Mouse (Mus musculus) heart, embryonic 16.5 days (tissue): Measurements from ENCODE around the gene Gpr146. TPM values are rescaled to one million over a fixed set of nuclear protein-coding genes. Genes with fewer than 3 reads are reported as not detected.

ENCODE experiments used
- ATAC-seq: fragments of 200-750 bp; cut with Nextera tagmentation; replicated peaks from 2 replicates; pipeline ENCODE4 v1.8.0; 2017; ENCODE audit warnings: moderate number of reproducible peaks; ENCODE audit not compliant: insufficient read depth, low FRiP score; ENCODE audit errors: extremely low read depth
- H3K27ac ChIP-seq: fragments of 300-500 bp; sonication (generic); 2 replicates; pipeline ENCODE4 v1.5.1; 2014; ENCODE audit warnings: mild to moderate bottlenecking, low read length, control low read depth, moderate library complexity
- H3K27me3 ChIP-seq: fragments of 300-500 bp; sonication (generic); 2 replicates; pipeline ENCODE4 v1.6.1; 2014; ENCODE audit warnings: low read length, mixed read lengths; ENCODE audit not compliant: control insufficient read depth, insufficient read depth
- H3K36me3 ChIP-seq: fragments of 300-500 bp; sonication (generic); 2 replicates; pipeline ENCODE4 v1.6.1; 2014; ENCODE audit not compliant: control insufficient read depth, insufficient read depth
- H3K4me1 ChIP-seq: fragments of 300-500 bp; sonication (generic); 2 replicates; pipeline ENCODE4 v1.6.1; 2014; ENCODE audit warnings: low read length, mixed read lengths; ENCODE audit not compliant: control insufficient read depth, insufficient read depth
- H3K4me2 ChIP-seq: fragments of 300-500 bp; sonication (generic); 2 replicates; pipeline ENCODE4 v1.6.1; 2014; ENCODE audit warnings: low read depth, mild to moderate bottlenecking, control low read depth, low read length
- H3K4me3 ChIP-seq: fragments of 300-500 bp; sonication (generic); 2 replicates; pipeline ENCODE4 v1.5.1; 2014; ENCODE audit warnings: mild to moderate bottlenecking, control low read depth, low read length
- H3K9ac ChIP-seq: fragments of 300-500 bp; sonication (generic); 2 replicates; pipeline ENCODE4 v1.6.1; 2014; ENCODE audit warnings: low read length, control low read depth
- H3K9me3 ChIP-seq: fragments of 300-500 bp; sonication (generic); replicated peaks from 2 replicates; pipeline ENCODE4 v1.6.1; 2016; ENCODE audit warnings: low read length; ENCODE audit not compliant: control insufficient read depth
- WGBS: fragments of 180-500 bp; shearing (Covaris S2); extraction: QIAGEN DNeasy Blood & Tissue Kit; methylation state at CpG from one replicate; pipeline ENCODE4 v1.1.7; 2014; 5-methylcytosine and 5-hydroxymethylcytosine counted together
- polyA plus RNA-seq: library from polyadenylated mRNA; unstranded; fragments of >200 nt; fragmentation: Nextera tagmentation; extraction: Ambion mirVana; gene quantifications from 2 replicates; pipeline ENCODE4 v1.2.1, GENCODE M21; 2015

The Gpr146 gene
- polyA plus RNA-seq, 1 experiment from 2014 or later = 17.1 TPM

DNA sequence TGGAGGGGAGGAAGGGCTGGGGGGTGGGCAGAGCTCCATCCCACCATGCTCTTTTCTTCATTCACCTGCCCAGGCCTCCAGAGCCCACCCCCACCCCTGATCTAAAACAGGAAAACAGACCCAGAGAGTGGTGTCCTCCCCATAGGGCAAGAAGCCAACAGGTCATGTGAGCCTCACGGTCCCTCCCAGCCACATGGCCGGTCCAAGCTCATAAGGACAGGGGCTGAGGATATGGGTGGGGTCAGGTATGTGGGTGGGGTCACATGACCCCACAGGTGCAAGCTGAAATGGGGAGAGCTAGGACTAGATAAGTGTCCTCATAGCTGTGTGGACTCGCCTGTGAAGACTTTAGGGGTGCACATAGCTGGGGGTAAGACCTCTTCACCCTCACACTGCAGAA lies 39.1 kb upstream of the Gpr146 start:
- WGBS = 52% methylated on average over 3 of the region's 3 CpGs
- Histone ChIP-seq H3K27ac (peak overlapping the region; percentile 79), H3K36me3 (peaks cover 34% of the 10 kb centered on the region), H3K4me1 (peaks cover 22% of the 10 kb centered on the region), H3K9me3 (no peaks in the 10 kb centered on the region), H3K9ac (peak overlapping the region; percentile 38; the same call in 1 of the 2 replicates), H3K4me3 (no peak overlapping the region), H3K27me3 (no peaks in the 10 kb centered on the region), H3K4me2 (0 out of 2 replicates have a peak overlapping the region, but pooled peaks have one; percentile 6)
- ATAC-seq = peak; percentile 38; the same call in 1 of the 2 replicates

DNA sequence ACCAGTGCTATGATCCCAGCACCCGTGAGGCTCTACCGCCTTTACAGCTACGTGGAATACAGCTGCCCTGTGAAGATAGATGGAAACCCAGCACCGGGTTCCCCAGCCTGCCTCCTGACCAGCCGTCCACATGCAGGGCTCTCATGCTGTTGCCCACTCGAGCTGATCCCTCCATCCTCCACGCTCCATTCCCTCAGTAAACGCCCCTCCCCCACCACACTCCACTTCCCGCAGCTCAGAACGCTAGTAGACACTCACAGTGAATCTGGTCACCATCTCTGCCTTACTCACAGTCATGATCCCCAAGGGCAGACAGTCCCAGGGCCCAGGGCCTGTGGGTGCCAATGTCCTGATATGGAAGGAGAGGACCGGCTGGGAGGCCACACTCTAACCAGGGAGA lies 38.6 kb upstream of the Gpr146 start:
- no peak overlapping the region for H3K4me3 ChIP-seq
- WGBS = 74% methylated on average over 11 of the region's 11 CpGs
- no peak overlapping the region for H3K27ac ChIP-seq
- H3K4me2 ChIP-seq = no peak overlapping the region
- no peak overlapping the region; the same call in 1 of the 2 replicates for H3K9ac ChIP-seq
- H3K27me3 ChIP-seq = no peaks in the 10 kb centered on the region
- H3K9me3 ChIP-seq = no peaks in the 10 kb centered on the region
- peaks cover 27% of the 10 kb centered on the region for H3K4me1 ChIP-seq
- ATAC-seq = no peak
- H3K36me3 ChIP-seq = peaks cover 34% of the 10 kb centered on the region

DNA sequence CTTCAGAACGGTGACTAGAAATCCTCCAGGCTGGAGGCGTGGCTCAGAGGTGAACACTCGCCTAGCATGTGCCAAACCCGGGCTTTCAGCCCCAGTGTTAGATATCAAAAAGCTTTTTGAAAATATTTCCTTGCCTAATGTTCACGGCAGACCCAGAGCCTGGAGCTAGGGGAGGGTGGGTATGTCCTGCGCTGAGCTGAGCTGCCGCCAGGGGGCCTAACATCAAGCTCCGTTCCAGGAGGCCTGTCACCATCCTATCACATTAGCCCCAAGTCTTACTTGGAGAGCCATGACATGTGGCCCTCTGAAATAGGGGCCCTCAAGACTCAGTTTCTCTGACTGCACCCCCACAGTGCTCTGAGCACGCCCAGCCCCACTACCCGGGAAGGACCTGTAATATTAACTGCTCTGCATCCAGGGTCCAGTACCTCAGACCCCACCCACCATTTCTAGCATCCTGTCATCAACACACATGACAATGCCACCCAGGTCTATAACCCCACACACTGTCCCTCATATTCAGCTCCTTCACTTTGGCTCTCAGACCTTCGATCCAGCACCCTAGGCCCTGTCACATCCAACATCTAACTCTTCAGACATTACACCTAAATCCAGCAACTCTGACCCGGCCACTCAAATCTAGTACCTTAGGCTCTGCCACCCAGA lies 33.3 kb upstream of the Gpr146 start:
- Histone ChIP-seq H3K27me3 (no peaks in the 10 kb centered on the region), H3K9me3 (no peaks in the 10 kb centered on the region), H3K9ac (peak overlapping the region; percentile 82), H3K36me3 (peaks cover 26% of the 10 kb centered on the region), H3K4me3 (peak overlapping the region; percentile 65), H3K27ac (peak overlapping the region; percentile 74), H3K4me2 (peak overlapping the region; percentile 89), H3K4me1 (peaks cover 22% of the 10 kb centered on the region)
- ATAC-seq = peak; percentile 49
- 6% methylated on average over 12 of the region's 12 CpGs for WGBS

DNA sequence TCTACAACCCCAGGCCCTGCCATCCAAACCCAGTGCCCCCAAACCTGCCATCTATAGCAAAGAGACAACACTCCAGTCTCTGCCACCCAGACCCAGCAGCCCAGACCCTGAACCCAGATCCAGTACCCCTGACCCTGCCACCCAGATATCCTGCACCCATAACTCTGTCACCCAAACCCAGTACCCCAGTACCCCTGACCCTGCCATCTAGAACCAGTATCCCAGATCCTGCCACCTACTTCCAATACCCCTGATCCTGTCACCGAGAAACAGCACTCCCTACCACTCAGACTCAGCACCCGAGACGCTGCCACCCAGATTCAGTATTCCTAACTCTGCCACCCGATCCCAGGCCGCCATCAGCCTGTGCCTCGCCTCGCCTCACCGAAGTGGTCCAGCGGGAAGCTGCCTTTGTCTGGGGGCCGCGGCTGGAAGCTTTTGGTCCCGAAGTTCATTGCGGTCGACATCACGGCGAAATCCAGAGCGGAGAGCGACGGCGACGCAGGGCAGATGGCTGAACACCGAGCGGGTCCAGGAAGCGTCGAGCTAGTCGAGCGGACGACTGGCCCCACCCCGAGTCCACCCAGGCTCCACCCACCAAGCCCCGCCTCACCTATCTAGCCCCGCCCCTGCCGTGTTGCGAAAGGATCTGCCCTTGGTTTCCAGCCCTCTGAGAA lies 32.7 kb upstream of the Gpr146 start:
- H3K4me1 ChIP-seq = peaks cover 20% of the 10 kb centered on the region
- peak overlapping the region; percentile 65 for H3K4me3 ChIP-seq
- H3K9me3 ChIP-seq = no peaks in the 10 kb centered on the region
- H3K27ac ChIP-seq = peak overlapping the region; percentile 62
- peak overlapping the region; percentile 82 for H3K9ac ChIP-seq
- peak overlapping the region; percentile 89 for H3K4me2 ChIP-seq
- under 1% methylated on average over 33 of the region's 33 CpGs for WGBS
- peak; percentile 91 for ATAC-seq
- peaks cover 21% of the 10 kb centered on the region for H3K36me3 ChIP-seq
- no peaks in the 10 kb centered on the region for H3K27me3 ChIP-seq

- peaks cover 20% of the 10 kb centered on the region for H3K36me3 ChIP-seq
- no peak for ATAC-seq
- peak overlapping the region; percentile 89 for H3K4me2 ChIP-seq
- WGBS = 9% methylated on average over 5 of the region's 5 CpGs
- no peaks in the 10 kb centered on the region for H3K27me3 ChIP-seq
- H3K4me1 ChIP-seq = peaks cover 18% of the 10 kb centered on the region
- peak overlapping the region; percentile 65 for H3K4me3 ChIP-seq
- H3K9ac ChIP-seq = peak overlapping the region; percentile 62
- peak overlapping the region; percentile 52; the same call in 1 of the 2 replicates for H3K27ac ChIP-seq
- no peaks in the 10 kb centered on the region for H3K9me3 ChIP-seq
Measured at GRCm38 (mm10) chr5:139345364-139345714, 32.2 kb upstream of the Gpr146 start.

DNA sequence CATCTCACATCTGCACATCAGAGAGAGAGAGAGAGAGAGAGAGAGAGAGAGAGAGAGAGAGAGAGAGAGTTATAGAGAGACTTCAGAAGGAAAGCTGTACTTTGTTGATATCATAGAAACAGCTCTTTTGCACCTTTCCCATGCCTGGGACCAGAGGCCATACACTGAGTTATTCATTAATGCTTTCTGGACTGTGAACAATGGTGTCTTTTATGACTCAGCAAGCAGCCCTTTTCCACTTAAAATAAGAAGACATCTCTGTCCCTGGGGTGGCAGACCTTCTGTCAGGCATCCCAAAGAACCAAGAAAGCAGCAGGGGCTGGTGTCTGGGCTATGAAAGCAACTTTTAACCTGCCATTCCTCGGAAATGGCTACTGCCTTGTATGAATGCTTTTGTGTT lies 30.3 kb upstream of the Gpr146 start:
- Histone ChIP-seq H3K27ac (no peak overlapping the region), H3K27me3 (no peaks in the 10 kb centered on the region; the same call in 1 of the 2 replicates), H3K4me2 (no peak overlapping the region), H3K36me3 (peaks cover 5% of the 10 kb centered on the region), H3K4me1 (peaks cover 23% of the 10 kb centered on the region), H3K9ac (no peak overlapping the region), H3K9me3 (no peaks in the 10 kb centered on the region), H3K4me3 (no peak overlapping the region)
- no peak for ATAC-seq
- 50% methylated on average over 1 of the region's 1 CpGs for WGBS

- no peaks in the 10 kb centered on the region for H3K36me3 ChIP-seq
- no peak overlapping the region for H3K4me3 ChIP-seq
- no peak overlapping the region for H3K9ac ChIP-seq
- no peak overlapping the region for H3K27ac ChIP-seq
- H3K4me1 ChIP-seq = peaks cover 9% of the 10 kb centered on the region
- no peaks in the 10 kb centered on the region for H3K9me3 ChIP-seq
- H3K27me3 ChIP-seq = no peaks in the 10 kb centered on the region; the same call in 1 of the 2 replicates
- H3K4me2 ChIP-seq = no peak overlapping the region
- 66% methylated on average over 6 of the region's 6 CpGs for WGBS
- no peak for ATAC-seq
Measured at GRCm38 (mm10) chr5:139349713-139350112, 27.8 kb upstream of the Gpr146 start.

GRCm38 (mm10) chr5:139351134-139351533 lies 26.4 kb upstream of the Gpr146 start, which contains the start of gene Cox19:
Gene Cox19 (minus strand): TSS chr5:139351418.
- no peaks in the 10 kb centered on the region; the same call in 1 of the 2 replicates for H3K27me3 ChIP-seq
- H3K9me3 ChIP-seq = no peaks in the 10 kb centered on the region
- no peak for ATAC-seq
- 43% methylated on average over 5 of the region's 5 CpGs for WGBS
- H3K4me2 ChIP-seq = no peak within 1 kb of the TSS; the same call in 1 of the 2 replicates
- H3K27ac ChIP-seq = peak within 1 kb of the TSS; percentile 25; the same call in 1 of the 2 replicates
- peak within 1 kb of the TSS; percentile 23; the same call in 1 of the 2 replicates for H3K9ac ChIP-seq
- H3K4me1 ChIP-seq = peaks cover 6% of the 10 kb centered on the region; the same call in 1 of the 2 replicates
- H3K4me3 ChIP-seq = no peak within 1 kb of the TSS
- no peaks in the 10 kb centered on the region for H3K36me3 ChIP-seq

DNA sequence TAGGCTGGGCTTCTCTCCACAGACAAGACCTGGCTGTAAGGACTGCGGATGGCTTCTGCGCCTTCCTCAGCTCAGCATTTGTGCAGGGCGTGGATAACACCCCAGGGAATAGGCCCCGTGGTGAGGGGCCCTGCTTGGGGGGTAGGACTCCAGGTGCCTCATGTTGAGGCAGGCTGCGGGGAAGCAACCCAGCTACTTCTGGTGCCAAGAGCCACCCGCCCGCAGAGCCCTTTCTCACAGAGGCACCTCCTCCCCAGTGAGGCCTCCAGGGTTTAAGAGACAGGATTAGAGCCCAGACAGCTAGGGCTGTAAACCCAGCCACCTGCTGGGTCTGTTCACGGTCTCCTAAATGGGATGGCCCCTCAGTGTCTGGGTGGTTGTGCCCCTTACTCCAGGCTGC lies 25.9 kb upstream of the Gpr146 start:
- H3K4me2 ChIP-seq = no peak overlapping the region
- 32% methylated on average over 8 of the region's 8 CpGs for WGBS
- H3K27me3 ChIP-seq = no peaks in the 10 kb centered on the region; the same call in 1 of the 2 replicates
- ATAC-seq = peak; percentile 28; the same call in 1 of the 2 replicates
- peak overlapping the region; percentile 25; the same call in 1 of the 2 replicates for H3K27ac ChIP-seq
- no peaks in the 10 kb centered on the region for H3K36me3 ChIP-seq
- no peak overlapping the region for H3K4me3 ChIP-seq
- peaks cover 6% of the 10 kb centered on the region; the same call in 1 of the 2 replicates for H3K4me1 ChIP-seq
- no peaks in the 10 kb centered on the region for H3K9me3 ChIP-seq
- H3K9ac ChIP-seq = peak overlapping the region; percentile 23; the same call in 1 of the 2 replicates
